Mouse (Mus musculus) urinary bladder, postnatal 10 days (tissue): ENCODE results near the gene Mafb.

ENCODE experiments used
- DNase-seq: peaks from one replicate; pipeline ENCODE4 v3.0.0; 2022; ENCODE audit warnings: low spot score

Gene Mafb

GRCm38 (mm10) chr2:160363201-160363600 is 3.7 kb downstream of the Mafb start:
- no peak for DNase-seq

GRCm38 (mm10) chr2:160361442-160362121 is 5.3 kb downstream of the Mafb start:
- DNase-seq: no peak

GRCm38 (mm10) chr2:160360234-160360874 is 6.5 kb downstream of the Mafb start:
- no peak for DNase-seq

- no peak for DNase-seq
Measured at GRCm38 (mm10) chr2:160358896-160359295, 8.0 kb downstream of the Mafb start.

- no peak for DNase-seq
Measured at GRCm38 (mm10) chr2:160357442-160357841, 9.4 kb downstream of the Mafb start.

GRCm38 (mm10) chr2:160356132-160356531 is 10.7 kb downstream of the Mafb start:
- no peak for DNase-seq

- no peak for DNase-seq
Measured at GRCm38 (mm10) chr2:160354319-160354718, 12.5 kb downstream of the Mafb start.

GRCm38 (mm10) chr2:160353581-160353980 is 13.3 kb downstream of the Mafb start:
- DNase-seq: no peak

- DNase-seq: no peak
Measured at GRCm38 (mm10) chr2:160351038-160351574, 15.8 kb downstream of the Mafb start.

- DNase-seq: no peak
Measured at GRCm38 (mm10) chr2:160349578-160349977, 17.3 kb downstream of the Mafb start.

- no peak for DNase-seq
Measured at GRCm38 (mm10) chr2:160348796-160349195, 18.1 kb downstream of the Mafb start.

- DNase-seq: no peak
Measured at GRCm38 (mm10) chr2:160348072-160348604, 18.7 kb downstream of the Mafb start.

- DNase-seq: no peak
Measured at GRCm38 (mm10) chr2:160345644-160346043, 21.2 kb downstream of the Mafb start.

GRCm38 (mm10) chr2:160340121-160340520 is 26.7 kb downstream of the Mafb start:
- DNase-seq: no peak

- DNase-seq: no peak
Measured at GRCm38 (mm10) chr2:160339595-160339994, 27.3 kb downstream of the Mafb start.

- DNase-seq: no peak
Measured at GRCm38 (mm10) chr2:160336053-160336452, 30.8 kb downstream of the Mafb start.

GRCm38 (mm10) chr2:160335043-160335442 is 31.8 kb downstream of the Mafb start:
- no peak for DNase-seq

- DNase-seq: no peak
Measured at GRCm38 (mm10) chr2:160334111-160334661, 32.7 kb downstream of the Mafb start, which contains the start of gene Gm826. Gene Gm826 (minus strand): TSS chr2:160334162.

GRCm38 (mm10) chr2:160332516-160333325 is 34.1 kb downstream of the Mafb start:
- no peak for DNase-seq

GRCm38 (mm10) chr2:160328886-160329285 is 38.0 kb downstream of the Mafb start:
- DNase-seq: no peak

- no peak for DNase-seq
Measured at GRCm38 (mm10) chr2:160327716-160328115, 39.1 kb downstream of the Mafb start.

GRCm38 (mm10) chr2:160327167-160327566 is 39.7 kb downstream of the Mafb start:
- DNase-seq: no peak
